Mouse (Mus musculus): ENCODE data around the gene Gcnt2. TPM values are rescaled to one million over a fixed set of nuclear protein-coding genes. Genes with fewer than 3 reads are reported as not detected.

Gcnt2 gene
- polyA plus RNA-seq, 1 experiment from 2014 or later = 3.6 TPM

GRCm38 (mm10) chr13:40911951-40912350 is 52.4 kb downstream of the Gcnt2 start:
- H3K9me3 ChIP-seq (replicated peaks; ENCODE audit: control insufficient read depth, low read length) = no peaks in the 10 kb centered on the region
- WGBS = 81% methylated on average over 6 of the region's 6 CpGs
- H3K27me3 ChIP-seq (ENCODE audit: control insufficient read depth, insufficient read depth, low read length) = no peaks in the 10 kb centered on the region
- no peaks in the 10 kb centered on the region for H3K36me3 ChIP-seq (replicated peaks; ENCODE audit: control insufficient read depth, insufficient read depth, low read depth, low read length)
- ATAC-seq (replicated peaks; ENCODE audit: insufficient number of reproducible peaks, low FRiP score, low TSS enrichment, low read depth) (no peak), DNase-seq (ENCODE audit: low spot score) (no peak)
- H3K9ac ChIP-seq (replicated peaks; ENCODE audit: low read length) = no peak overlapping the region
- H3K4me3 ChIP-seq (ENCODE audit: low read depth, low read length) = no peak overlapping the region
- H3K27ac ChIP-seq (replicated peaks; ENCODE audit: low read depth, low read length) = no peak overlapping the region
- H3K4me1 ChIP-seq (ENCODE audit: control insufficient read depth, insufficient read depth, low read length) = no peaks in the 10 kb centered on the region
- no peak overlapping the region for H3K4me2 ChIP-seq (ENCODE audit: low read depth, low read length)

- Histone ChIP-seq H3K9me3 (replicated peaks; ENCODE audit: control insufficient read depth, low read length) (no peaks in the 10 kb centered on the region), H3K9ac (replicated peaks; ENCODE audit: low read length) (no peak overlapping the region), H3K4me2 (ENCODE audit: low read depth, low read length) (no peak overlapping the region), H3K27me3 (ENCODE audit: control insufficient read depth, insufficient read depth, low read length) (no peaks in the 10 kb centered on the region; the same call in 1 of the 2 replicates), H3K4me3 (ENCODE audit: low read depth, low read length) (no peak overlapping the region), H3K4me1 (ENCODE audit: control insufficient read depth, insufficient read depth, low read length) (no peaks in the 10 kb centered on the region), H3K36me3 (replicated peaks; ENCODE audit: control insufficient read depth, insufficient read depth, low read depth, low read length) (no peaks in the 10 kb centered on the region), H3K27ac (replicated peaks; ENCODE audit: low read depth, low read length) (no peak overlapping the region)
- no peak for DNase-seq (ENCODE audit: low spot score)
- 91% methylated on average over 14 of the region's 14 CpGs for WGBS
- no peak for ATAC-seq (replicated peaks; ENCODE audit: insufficient number of reproducible peaks, low FRiP score, low TSS enrichment, low read depth)
Observed at GRCm38 (mm10) chr13:40913395-40914018, 54.0 kb downstream of the Gcnt2 start.

- 89% methylated on average over 4 of the region's 4 CpGs for WGBS
- ATAC-seq (replicated peaks; ENCODE audit: insufficient number of reproducible peaks, low FRiP score, low TSS enrichment, low read depth) (no peak), DNase-seq (ENCODE audit: low spot score) (peak; percentile 19)
- no peak overlapping the region for H3K4me3 ChIP-seq (ENCODE audit: low read depth, low read length)
- H3K27ac ChIP-seq (replicated peaks; ENCODE audit: low read depth, low read length) = no peak overlapping the region
- H3K4me1 ChIP-seq (ENCODE audit: control insufficient read depth, insufficient read depth, low read length) = no peaks in the 10 kb centered on the region
- H3K4me2 ChIP-seq (ENCODE audit: low read depth, low read length) = no peak overlapping the region
- H3K9me3 ChIP-seq (replicated peaks; ENCODE audit: control insufficient read depth, low read length) = no peaks in the 10 kb centered on the region
- no peak overlapping the region for H3K9ac ChIP-seq (replicated peaks; ENCODE audit: low read length)
- H3K36me3 ChIP-seq (replicated peaks; ENCODE audit: control insufficient read depth, insufficient read depth, low read depth, low read length) = no peaks in the 10 kb centered on the region
- peaks cover 2% of the 10 kb centered on the region for H3K27me3 ChIP-seq (ENCODE audit: control insufficient read depth, insufficient read depth, low read length)
Observed at GRCm38 (mm10) chr13:40914053-40914585, 54.6 kb downstream of the Gcnt2 start.

- WGBS = 7% methylated on average over 21 of the region's 21 CpGs
- Histone ChIP-seq H3K27me3 (ENCODE audit: control insufficient read depth, insufficient read depth, low read length) (peaks cover 2% of the 10 kb centered on the region), H3K27ac (replicated peaks; ENCODE audit: low read depth, low read length) (no peak overlapping the region), H3K4me3 (ENCODE audit: low read depth, low read length) (no peak overlapping the region), H3K36me3 (replicated peaks; ENCODE audit: control insufficient read depth, insufficient read depth, low read depth, low read length) (no peaks in the 10 kb centered on the region), H3K9me3 (replicated peaks; ENCODE audit: control insufficient read depth, low read length) (no peaks in the 10 kb centered on the region), H3K9ac (replicated peaks; ENCODE audit: low read length) (no peak overlapping the region), H3K4me1 (ENCODE audit: control insufficient read depth, insufficient read depth, low read length) (no peaks in the 10 kb centered on the region), H3K4me2 (ENCODE audit: low read depth, low read length) (peak overlapping the region; percentile 72)
- ATAC-seq (replicated peaks; ENCODE audit: insufficient number of reproducible peaks, low FRiP score, low TSS enrichment, low read depth) = 0 out of 2 replicates have a peak, but pooled peaks have one; percentile 57
- DNase-seq (ENCODE audit: low spot score) = peak; percentile 43
Observed at GRCm38 (mm10) chr13:40916321-40917160, 57.0 kb downstream of the Gcnt2 start.

DNA sequence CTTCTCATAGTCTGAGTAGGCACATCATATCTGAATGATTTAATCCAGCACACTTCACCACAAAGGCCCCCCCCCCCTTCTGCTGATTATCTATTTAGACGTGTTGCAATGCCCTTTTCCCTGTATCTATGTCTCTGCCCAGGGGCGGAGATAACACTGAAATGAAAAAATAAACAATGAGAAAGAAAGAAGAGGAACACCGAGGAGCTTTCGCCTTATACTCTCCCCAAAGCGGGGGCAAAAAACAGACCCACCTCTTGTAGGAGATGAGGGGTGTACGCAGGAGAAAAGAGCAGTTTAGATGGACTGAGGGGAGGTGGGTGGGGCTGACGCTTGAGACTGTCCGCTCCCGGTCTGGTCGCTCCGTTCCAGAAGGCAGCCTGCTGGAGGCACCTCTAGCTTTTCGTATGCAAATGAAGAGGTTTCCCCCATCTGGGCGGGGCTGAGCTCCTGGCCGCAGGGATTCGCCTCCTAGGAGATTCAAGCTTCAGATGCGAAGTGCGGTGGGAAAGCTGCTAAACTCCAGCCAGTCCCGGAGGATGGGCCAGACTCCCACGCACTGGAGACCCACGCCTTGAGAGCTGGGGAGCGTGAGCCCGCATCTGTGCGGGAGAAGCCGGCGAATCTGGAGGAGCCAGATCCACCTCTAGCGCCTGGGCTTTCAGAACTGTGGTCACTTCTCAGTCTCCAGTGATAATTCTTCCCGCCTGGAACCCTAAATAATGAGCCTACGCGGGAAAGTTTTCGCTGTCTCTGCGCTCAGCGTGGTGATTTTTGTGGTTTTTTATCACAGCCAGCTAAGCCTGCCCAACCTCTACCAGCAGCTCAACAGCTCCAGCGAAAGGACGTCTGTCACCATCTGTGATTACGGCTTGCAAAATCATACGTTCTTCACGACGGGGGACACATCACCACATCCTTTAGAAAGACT is 57.9 kb downstream of the Gcnt2 start:
- Histone ChIP-seq H3K9me3 (replicated peaks; ENCODE audit: control insufficient read depth, low read length) (no peaks in the 10 kb centered on the region), H3K4me2 (ENCODE audit: low read depth, low read length) (peak overlapping the region; percentile 72), H3K27ac (replicated peaks; ENCODE audit: low read depth, low read length) (no peak overlapping the region), H3K27me3 (ENCODE audit: control insufficient read depth, insufficient read depth, low read length) (peaks cover 2% of the 10 kb centered on the region), H3K4me3 (ENCODE audit: low read depth, low read length) (peak overlapping the region; percentile 38), H3K36me3 (replicated peaks; ENCODE audit: control insufficient read depth, insufficient read depth, low read depth, low read length) (no peaks in the 10 kb centered on the region), H3K4me1 (ENCODE audit: control insufficient read depth, insufficient read depth, low read length) (no peaks in the 10 kb centered on the region), H3K9ac (replicated peaks; ENCODE audit: low read length) (peak overlapping the region; percentile 47)
- ATAC-seq (replicated peaks; ENCODE audit: insufficient number of reproducible peaks, low FRiP score, low TSS enrichment, low read depth) (peak; percentile 70), DNase-seq (ENCODE audit: low spot score) (peak; percentile 80)
- WGBS = under 1% methylated on average over 38 of the region's 38 CpGs

GRCm38 (mm10) chr13:40921326-40922059 is 61.9 kb downstream of the Gcnt2 start:
- ATAC-seq (replicated peaks; ENCODE audit: insufficient number of reproducible peaks, low FRiP score, low TSS enrichment, low read depth) (no peak), DNase-seq (ENCODE audit: low spot score) (no peak)
- Histone ChIP-seq H3K9me3 (replicated peaks; ENCODE audit: control insufficient read depth, low read length) (no peaks in the 10 kb centered on the region), H3K27ac (replicated peaks; ENCODE audit: low read depth, low read length) (no peak overlapping the region), H3K36me3 (replicated peaks; ENCODE audit: control insufficient read depth, insufficient read depth, low read depth, low read length) (no peaks in the 10 kb centered on the region), H3K4me2 (ENCODE audit: low read depth, low read length) (no peak overlapping the region), H3K9ac (replicated peaks; ENCODE audit: low read length) (no peak overlapping the region), H3K27me3 (ENCODE audit: control insufficient read depth, insufficient read depth, low read length) (peaks cover 2% of the 10 kb centered on the region), H3K4me3 (ENCODE audit: low read depth, low read length) (no peak overlapping the region), H3K4me1 (ENCODE audit: control insufficient read depth, insufficient read depth, low read length) (no peaks in the 10 kb centered on the region)
- 75% methylated on average over 8 of the region's 8 CpGs for WGBS

DNA sequence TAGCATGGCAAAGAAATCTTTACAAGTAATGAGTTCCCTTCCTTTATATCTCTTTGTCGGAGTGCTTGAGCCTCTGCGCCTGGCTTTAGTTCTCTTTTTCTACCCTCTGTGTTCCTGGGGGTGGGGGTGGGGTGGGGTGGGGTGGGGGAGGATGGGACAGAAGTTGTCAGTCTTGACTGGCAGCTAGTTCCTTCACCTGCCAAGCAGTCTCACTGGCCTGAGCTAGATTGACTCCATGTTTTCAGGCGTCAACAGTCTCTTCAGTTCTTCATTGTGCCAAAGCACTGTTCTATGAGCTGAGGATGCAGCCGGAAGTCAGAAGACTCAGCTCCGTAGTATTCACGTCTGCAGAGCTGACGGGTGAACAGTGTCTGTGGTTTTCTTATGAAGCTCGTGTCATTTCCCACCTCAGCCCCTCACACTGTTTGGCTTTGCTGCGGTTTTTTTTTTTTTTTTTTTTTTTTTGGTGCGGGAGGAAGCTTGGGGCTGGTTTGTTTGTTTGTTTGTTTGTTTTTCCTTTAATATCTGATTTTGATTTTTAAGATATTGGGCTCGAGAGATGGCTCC is 62.8 kb downstream of the Gcnt2 start:
- Histone ChIP-seq H3K4me2 (ENCODE audit: low read depth, low read length) (no peak overlapping the region), H3K27me3 (ENCODE audit: control insufficient read depth, insufficient read depth, low read length) (peaks cover 2% of the 10 kb centered on the region), H3K27ac (replicated peaks; ENCODE audit: low read depth, low read length) (no peak overlapping the region), H3K36me3 (replicated peaks; ENCODE audit: control insufficient read depth, insufficient read depth, low read depth, low read length) (no peaks in the 10 kb centered on the region), H3K9ac (replicated peaks; ENCODE audit: low read length) (no peak overlapping the region), H3K4me3 (ENCODE audit: low read depth, low read length) (no peak overlapping the region), H3K4me1 (ENCODE audit: control insufficient read depth, insufficient read depth, low read length) (no peaks in the 10 kb centered on the region), H3K9me3 (replicated peaks; ENCODE audit: control insufficient read depth, low read length) (no peaks in the 10 kb centered on the region)
- WGBS = 81% methylated on average over 11 of the region's 11 CpGs
- ATAC-seq (replicated peaks; ENCODE audit: insufficient number of reproducible peaks, low FRiP score, low TSS enrichment, low read depth) = no peak
- DNase-seq (ENCODE audit: low spot score) = no peak

Data from embryonic facial prominence, embryonic 11.5 days (tissue).